Mouse (Mus musculus) intestine, embryonic 15.5 days (tissue): ENCODE measurements at regions not wholly inside any gene's neighbourhood (a gene's known extent, or its start where the extent isn't known, plus 50 kb on each side); places are given as distances from the start of the nearest gene placed in this dataset.
"Not testable (repeated sequence)": the region's sequence is repeated elsewhere in the genome, so short reads cannot be mapped to it uniquely, and the experiment has no call there.

ENCODE experiments used
- ATAC-seq: fragments of 200-750 bp; cut with Nextera tagmentation; 2 replicates; pipeline ENCODE4 v1.8.0; 2017; ENCODE audit warnings: moderate TSS enrichment, moderate library complexity
- H3K27ac ChIP-seq: fragments of 300-500 bp; sonication (generic); 2 replicates; pipeline ENCODE4 v1.5.1; 2015; ENCODE audit warnings: mild to moderate bottlenecking, inconsistent platforms
- H3K27me3 ChIP-seq: fragments of 300-500 bp; sonication (generic); replicated peaks from 2 replicates; pipeline ENCODE4 v1.6.1; 2015; ENCODE audit warnings: inconsistent platforms
- H3K36me3 ChIP-seq: fragments of 300-500 bp; sonication (generic); 2 replicates; pipeline ENCODE4 v1.6.1; 2015; ENCODE audit warnings: inconsistent platforms
- H3K4me1 ChIP-seq: fragments of 300-500 bp; sonication (generic); replicated peaks from 2 replicates; pipeline ENCODE4 v1.6.1; 2015; ENCODE audit warnings: inconsistent platforms
- H3K4me2 ChIP-seq: fragments of 300-500 bp; sonication (generic); replicated peaks from 2 replicates; pipeline ENCODE4 v1.6.1; 2015; ENCODE audit warnings: mild to moderate bottlenecking, inconsistent platforms
- H3K4me3 ChIP-seq: fragments of 300-500 bp; sonication (generic); replicated peaks from 2 replicates; pipeline ENCODE4 v1.5.1; 2015; ENCODE audit warnings: inconsistent platforms
- H3K9ac ChIP-seq: fragments of 300-500 bp; sonication (generic); 2 replicates; pipeline ENCODE4 v1.6.1; 2015; ENCODE audit warnings: inconsistent platforms
- H3K9me3 ChIP-seq: fragments of 300-500 bp; sonication (generic); 2 replicates; pipeline ENCODE4 v1.6.1; 2016; ENCODE audit warnings: inconsistent platforms
- WGBS: fragments of 180-500 bp; shearing (Covaris S2); methylation state at CpG from one replicate; pipeline ENCODE4 v1.1.7; 2015; 5-methylcytosine and 5-hydroxymethylcytosine counted together

- not testable (repeated sequence) for ATAC-seq
These were observed 119.5 kb upstream of the Fhl2 start for GRCm38 (mm10) chr1:43316331-43316730.

GRCm38 (mm10) chr1:43317076-43317871 lies 120.5 kb upstream of the Fhl2 start:
- no peak overlapping the region for H3K27ac ChIP-seq
- H3K27me3 ChIP-seq, result no peaks in the 10 kb centered on the region
- no peak for ATAC-seq
- no peaks in the 10 kb centered on the region for H3K9me3 ChIP-seq
- H3K4me1 ChIP-seq, result no peaks in the 10 kb centered on the region
- 75% methylated on average over 3 of the region's 3 CpGs for WGBS
- H3K36me3 ChIP-seq, result no peaks in the 10 kb centered on the region
- H3K4me3 ChIP-seq, result no peak overlapping the region
- no peak overlapping the region for H3K4me2 ChIP-seq
- H3K9ac ChIP-seq, result no peak overlapping the region

More at GRCm38 (mm10) chr1:43316331-43316730, 119.5 kb upstream of the Fhl2 start:
- H3K36me3 ChIP-seq, H3K9ac ChIP-seq, H3K4me1 ChIP-seq, H3K4me3 ChIP-seq, H3K27me3 ChIP-seq, H3K27ac ChIP-seq, H3K4me2 ChIP-seq, H3K9me3 ChIP-seq: not testable (repeated sequence)
- 79% methylated on average over 12 of the region's 12 CpGs for WGBS

GRCm38 (mm10) chr1:43333488-43333887 lies 110.9 kb upstream of the Nck2 start:
- H3K27me3 ChIP-seq, H3K9ac ChIP-seq, ATAC-seq, H3K36me3 ChIP-seq, H3K27ac ChIP-seq, H3K9me3 ChIP-seq, H3K4me1 ChIP-seq, H3K4me2 ChIP-seq, H3K4me3 ChIP-seq: not testable (repeated sequence)
- 93% methylated on average over 10 of the region's 10 CpGs for WGBS

GRCm38 (mm10) chr1:43337168-43337784 lies 107.1 kb upstream of the Nck2 start:
- Histone ChIP-seq H3K4me3 (no peak overlapping the region), H3K9ac (no peak overlapping the region), H3K4me1 (no peaks in the 10 kb centered on the region), H3K27ac (peak overlapping the region; percentile 58), H3K4me2 (no peak overlapping the region), H3K36me3 (no peaks in the 10 kb centered on the region), H3K27me3 (no peaks in the 10 kb centered on the region), H3K9me3 (no peaks in the 10 kb centered on the region)
- ATAC-seq, result peak; percentile 85
- 63% methylated on average over 3 of the region's 3 CpGs for WGBS

- Histone ChIP-seq H3K36me3 (no peaks in the 10 kb centered on the region), H3K4me3 (no peak overlapping the region), H3K27ac (peak overlapping the region; percentile 58), H3K4me1 (no peaks in the 10 kb centered on the region), H3K27me3 (no peaks in the 10 kb centered on the region), H3K9me3 (no peaks in the 10 kb centered on the region), H3K4me2 (no peak overlapping the region), H3K9ac (no peak overlapping the region)
- 48% methylated on average over 6 of the region's 6 CpGs for WGBS
- peak; percentile 22; the same call in 1 of the 2 replicates for ATAC-seq
These were observed 106.1 kb upstream of the Nck2 start for GRCm38 (mm10) chr1:43338096-43338915.

GRCm38 (mm10) chr1:43342848-43343247 lies 101.5 kb upstream of the Nck2 start:
- Histone ChIP-seq H3K4me3 (no peak overlapping the region), H3K9me3 (no peaks in the 10 kb centered on the region), H3K27me3 (no peaks in the 10 kb centered on the region), H3K4me1 (no peaks in the 10 kb centered on the region), H3K36me3 (no peaks in the 10 kb centered on the region), H3K27ac (no peak overlapping the region), H3K9ac (no peak overlapping the region), H3K4me2 (no peak overlapping the region)
- ATAC-seq, result no peak
- WGBS, result 73% methylated on average over 2 of the region's 2 CpGs

GRCm38 (mm10) chr1:43343410-43343809 lies 101.0 kb upstream of the Nck2 start:
- H3K27me3 ChIP-seq, result no peaks in the 10 kb centered on the region
- WGBS, result 82% methylated on average over 2 of the region's 2 CpGs

GRCm38 (mm10) chr1:43344001-43344400 lies 100.4 kb upstream of the Nck2 start:
- Histone ChIP-seq H3K4me3 (no peak overlapping the region), H3K27ac (no peak overlapping the region), H3K9me3 (no peaks in the 10 kb centered on the region), H3K27me3 (no peaks in the 10 kb centered on the region), H3K4me2 (no peak overlapping the region), H3K9ac (no peak overlapping the region), H3K4me1 (no peaks in the 10 kb centered on the region), H3K36me3 (no peaks in the 10 kb centered on the region)
- ATAC-seq, result no peak
- WGBS, result 87% methylated on average over 5 of the region's 5 CpGs

More at GRCm38 (mm10) chr1:43343410-43343809, 101.0 kb upstream of the Nck2 start:
- H3K4me1 ChIP-seq, result no peaks in the 10 kb centered on the region
- H3K36me3 ChIP-seq, result no peaks in the 10 kb centered on the region
- no peak for ATAC-seq
- H3K27ac ChIP-seq, result no peak overlapping the region
- no peak overlapping the region for H3K4me2 ChIP-seq
- no peak overlapping the region for H3K4me3 ChIP-seq
- no peak overlapping the region for H3K9ac ChIP-seq
- H3K9me3 ChIP-seq, result no peaks in the 10 kb centered on the region

GRCm38 (mm10) chr1:43347152-43347551 lies 97.2 kb upstream of the Nck2 start:
- Histone ChIP-seq H3K4me3 (no peak overlapping the region), H3K27ac (no peak overlapping the region), H3K27me3 (no peaks in the 10 kb centered on the region), H3K4me2 (no peak overlapping the region), H3K9ac (no peak overlapping the region), H3K4me1 (no peaks in the 10 kb centered on the region), H3K36me3 (no peaks in the 10 kb centered on the region), H3K9me3 (no peaks in the 10 kb centered on the region)
- no peak for ATAC-seq
- 77% methylated on average over 4 of the region's 4 CpGs for WGBS

GRCm38 (mm10) chr1:43349966-43350365 lies 94.4 kb upstream of the Nck2 start:
- H3K36me3 ChIP-seq, result no peaks in the 10 kb centered on the region
- no peak overlapping the region for H3K4me3 ChIP-seq
- no peaks in the 10 kb centered on the region for H3K27me3 ChIP-seq
- no peak overlapping the region for H3K4me2 ChIP-seq
- H3K4me1 ChIP-seq, result no peaks in the 10 kb centered on the region
- H3K27ac ChIP-seq, result no peak overlapping the region
- no peak for ATAC-seq
- 73% methylated on average over 3 of the region's 3 CpGs for WGBS
- no peak overlapping the region for H3K9ac ChIP-seq
- H3K9me3 ChIP-seq, result no peaks in the 10 kb centered on the region

- Histone ChIP-seq H3K27me3 (no peaks in the 10 kb centered on the region), H3K4me3 (no peak overlapping the region), H3K9ac (no peak overlapping the region), H3K27ac (no peak overlapping the region), H3K4me1 (peaks cover 19% of the 10 kb centered on the region), H3K36me3 (no peaks in the 10 kb centered on the region), H3K4me2 (no peak overlapping the region), H3K9me3 (no peaks in the 10 kb centered on the region)
- peak; percentile 53; the same call in 1 of the 2 replicates for ATAC-seq
- 67% methylated on average over 6 of the region's 6 CpGs for WGBS
These were observed 86.2 kb upstream of the Nck2 start for GRCm38 (mm10) chr1:43358191-43358590.

GRCm38 (mm10) chr1:43359662-43360061 lies 84.7 kb upstream of the Nck2 start:
- no peaks in the 10 kb centered on the region for H3K36me3 ChIP-seq
- no peaks in the 10 kb centered on the region for H3K27me3 ChIP-seq
- 89% methylated on average over 4 of the region's 4 CpGs for WGBS
- no peak overlapping the region for H3K4me3 ChIP-seq
- H3K9me3 ChIP-seq, result no peaks in the 10 kb centered on the region
- H3K4me2 ChIP-seq, result no peak overlapping the region
- H3K27ac ChIP-seq, result no peak overlapping the region
- H3K9ac ChIP-seq, result no peak overlapping the region
- ATAC-seq, result peak; percentile 34; the same call in 1 of the 2 replicates
- H3K4me1 ChIP-seq, result peaks cover 19% of the 10 kb centered on the region
